ENCODE assay signal across 8 mouse cellular contexts in genomic region chr11:113748797-113749521, GRCm38 (mm10). TPM values are rescaled to one million over a fixed set of nuclear protein-coding genes. Genes with fewer than 3 reads are reported as not detected.
DNase-seq lines count a peak whose midpoint lies in the region; ATAC-seq and TF ChIP-seq lines count a peak whose summit lies in the region.

No protein-coding gene starts in this region.

- no peak for ATAC-seq in heart, postnatal 0 days (ENCODE audit: insufficient read depth, low read depth)
- no peak for ATAC-seq in limb, embryonic 11.5 days (ENCODE audit: insufficient number of reproducible peaks, low FRiP score, low TSS enrichment, low read depth)
- ATAC-seq in megakaryocyte-erythroid progenitor cell, adult 5-6 weeks (replicated peaks; ENCODE audit: low FRiP score, low TSS enrichment, poor library complexity, severe bottlenecking) = peak; percentile 18
- ATAC-seq in stomach, embryonic 16.5 days (ENCODE audit: insufficient read depth, low FRiP score) = no peak

- H3K27ac ChIP-seq in embryonic facial prominence, embryonic 10.5 days (replicated peaks) = peak overlapping the region; percentile 95
- H3K27ac ChIP-seq in heart, postnatal 0 days (ENCODE audit: low read depth) = peak overlapping the region; percentile 92
- H3K27ac ChIP-seq in limb, embryonic 11.5 days (replicated peaks; ENCODE audit: low read depth, low read length) = peak overlapping the region; percentile 95
- peak overlapping the region; percentile 97 for H3K27ac ChIP-seq in stomach, embryonic 16.5 days (ENCODE audit: low read length)

- H3K27me3 ChIP-seq in embryonic facial prominence, embryonic 10.5 days (replicated peaks; ENCODE audit: low read depth, poor library complexity, severe bottlenecking) = 0 out of 2 replicates have a peak, but pooled peaks cover 4% of the 10 kb centered on the region
- H3K27me3 ChIP-seq in heart, postnatal 0 days (ENCODE audit: control insufficient read depth, insufficient read depth, low read length) = no peaks in the 10 kb centered on the region
- H3K27me3 ChIP-seq in limb, embryonic 11.5 days (ENCODE audit: control insufficient read depth, insufficient read depth, low read length) = no peaks in the 10 kb centered on the region
- no peaks in the 10 kb centered on the region for H3K27me3 ChIP-seq in stomach, embryonic 16.5 days (ENCODE audit: control insufficient read depth, insufficient read depth, low read length)

- no peak for TF ChIP-seq EP300 in heart, postnatal 0 days (IDR thresholded peaks at IDR 0.05; ENCODE audit: low read depth)

- peak overlapping the region; percentile 81 for H3K4me3 ChIP-seq in embryonic facial prominence, embryonic 10.5 days
- peak overlapping the region; percentile 80 for H3K4me3 ChIP-seq in heart, postnatal 0 days (ENCODE audit: low read depth, low read length)
- peak overlapping the region; percentile 89 for H3K4me3 ChIP-seq in limb, embryonic 11.5 days (ENCODE audit: low read depth, low read length)
- H3K4me3 ChIP-seq in stomach, embryonic 16.5 days (replicated peaks; ENCODE audit: low read length) = peak overlapping the region; percentile 78

- 8% methylated on average over 21 of the region's 21 CpGs for WGBS in embryonic facial prominence, embryonic 10.5 days
- WGBS in heart, postnatal 0 days = 24% methylated on average over 21 of the region's 21 CpGs
- WGBS in limb, embryonic 11.5 days = 7% methylated on average over 21 of the region's 21 CpGs
- WGBS in stomach, embryonic 16.5 days = 11% methylated on average over 21 of the region's 21 CpGs

- intact Hi-C loops in heart, postnatal 25 days (cut with DNase I) = loop anchor here (1.0 kb wide), 1 partner anchor 12 kb away; no protein-coding TSS in a partner anchor

- DNase-seq in heart, adult 11 months = peak; percentile 97
- no peak for DNase-seq in heart, postnatal 25 days (ENCODE audit: low spot score)
- peak; percentile 79 for DNase-seq in embryonic facial prominence, embryonic 10.5 days (ENCODE audit: low spot score)
- peak; percentile 25 for DNase-seq in heart, postnatal 0 days (ENCODE audit: low spot score)
- DNase-seq in limb, embryonic 11.5 days (ENCODE audit: low spot score) = peak; percentile 56
- no peak for DNase-seq in cerebellum, adult 11 months

- H3K4me2 ChIP-seq in heart, postnatal 0 days (ENCODE audit: low read depth, low read length) = peak overlapping the region; percentile 92
- H3K4me2 ChIP-seq in limb, embryonic 11.5 days (ENCODE audit: low read depth, severe bottlenecking) = peak overlapping the region; percentile 98
- H3K4me2 ChIP-seq in stomach, embryonic 16.5 days (ENCODE audit: low read depth, low read length) = peak overlapping the region; percentile 90

- peaks cover 53% of the 10 kb centered on the region for H3K4me1 ChIP-seq in embryonic facial prominence, embryonic 10.5 days
- peaks cover 33% of the 10 kb centered on the region for H3K4me1 ChIP-seq in heart, postnatal 0 days (ENCODE audit: control insufficient read depth, insufficient read depth)
- peaks cover 24% of the 10 kb centered on the region for H3K4me1 ChIP-seq in limb, embryonic 11.5 days (ENCODE audit: control insufficient read depth, insufficient read depth, low read length)
- H3K4me1 ChIP-seq in stomach, embryonic 16.5 days (ENCODE audit: control insufficient read depth, insufficient read depth, low read length) = peaks cover 38% of the 10 kb centered on the region

- peaks cover 48% of the 10 kb centered on the region for H3K36me3 ChIP-seq in embryonic facial prominence, embryonic 10.5 days (replicated peaks)
- peaks cover 6% of the 10 kb centered on the region; the same call in 1 of the 2 replicates for H3K36me3 ChIP-seq in heart, postnatal 0 days (replicated peaks; ENCODE audit: control insufficient read depth, insufficient read depth, low read length)
- peaks cover 5% of the 10 kb centered on the region; the same call in 1 of the 2 replicates for H3K36me3 ChIP-seq in limb, embryonic 11.5 days (ENCODE audit: control insufficient read depth, insufficient read depth, low read length)
- H3K36me3 ChIP-seq in stomach, embryonic 16.5 days (ENCODE audit: control insufficient read depth, insufficient read depth, low read length) = 0 out of 2 replicates have a peak, but pooled peaks cover 8% of the 10 kb centered on the region

- peak overlapping the region; percentile 79 for H3K9ac ChIP-seq in heart, postnatal 0 days (replicated peaks; ENCODE audit: low read depth, low read length)
- peak overlapping the region; percentile 83 for H3K9ac ChIP-seq in limb, embryonic 11.5 days (ENCODE audit: low read length)
- peak overlapping the region; percentile 90 for H3K9ac ChIP-seq in stomach, embryonic 16.5 days (ENCODE audit: low read length)

- no peak for TF ChIP-seq CTCF in heart, postnatal 0 days (IDR thresholded peaks at IDR 0.05; ENCODE audit: low read depth)

- H3K9me3 ChIP-seq in embryonic facial prominence, embryonic 10.5 days = no peaks in the 10 kb centered on the region
- H3K9me3 ChIP-seq in heart, postnatal 0 days (replicated peaks; ENCODE audit: control insufficient read depth, low read length) = no peaks in the 10 kb centered on the region
- no peaks in the 10 kb centered on the region for H3K9me3 ChIP-seq in limb, embryonic 11.5 days (ENCODE audit: control insufficient read depth, low read length)
- H3K9me3 ChIP-seq in stomach, embryonic 16.5 days (replicated peaks; ENCODE audit: control insufficient read depth, low read length) = no peaks in the 10 kb centered on the region

RNA-seq across cellular contexts. Expression of gene Cdc42ep4, which starts 2.7 kb away (rescaled TPM):
- total RNA-seq in heart, postnatal 25 days (2021) = 10 to 100 TPM; 12.5 to 17.7 TPM
- 117 TPM in 2 replicates for polyA plus RNA-seq in embryonic facial prominence, embryonic 10.5 days (2016; fragmentation: Nextera tagmentation; extraction: Ambion mirVana)
- total RNA-seq in heart, postnatal 0 days (2014; rRNA removed; ENCODE audit: low replicate concordance) = 33.5 and 39.8 TPM in 2 replicates
- polyA plus RNA-seq in heart, postnatal 0 days (2015; fragmentation: Nextera tagmentation; extraction: Ambion mirVana) = 11.8 and 12.0 TPM in 2 replicates
- 74.3 and 75.4 TPM in 2 replicates for polyA plus RNA-seq in limb, embryonic 11.5 days (2014; fragmentation: Nextera tagmentation; extraction: Ambion mirVana)
- 13.7 and 14.7 TPM in 2 replicates for total RNA-seq in megakaryocyte-erythroid progenitor cell, adult 5-6 weeks (2014; fragmentation: Nextera tagmentation)
- 10.7 and 13.7 TPM in 2 replicates for total RNA-seq in megakaryocyte-erythroid progenitor cell, adult 5-6 weeks (2017)
- polyA plus RNA-seq in stomach, embryonic 16.5 days (2015; fragmentation: Nextera tagmentation; extraction: Ambion mirVana) = 59.7 and 62.0 TPM in 2 replicates

RNA-seq across cellular contexts. Expression of gene Cpsf4l, which starts 39.1 kb away (rescaled TPM):
- total RNA-seq in heart, postnatal 25 days (2021) = not detected
- 0.34 and 0.69 TPM in 2 replicates for polyA plus RNA-seq in embryonic facial prominence, embryonic 10.5 days (2016; fragmentation: Nextera tagmentation; extraction: Ambion mirVana)
- total RNA-seq in heart, postnatal 0 days (2014; rRNA removed; ENCODE audit: low replicate concordance) = 1.3 TPM in 1 of 2 replicates, not detected in the other
- polyA plus RNA-seq in heart, postnatal 0 days (2015; fragmentation: Nextera tagmentation; extraction: Ambion mirVana) = 0.10 TPM in 1 of 2 replicates, not detected in the other
- 0.51 and 0.54 TPM in 2 replicates for polyA plus RNA-seq in limb, embryonic 11.5 days (2014; fragmentation: Nextera tagmentation; extraction: Ambion mirVana)
- total RNA-seq in megakaryocyte-erythroid progenitor cell, adult 5-6 weeks (2014; fragmentation: Nextera tagmentation) = not detected in 2 replicates
- not detected in 2 replicates for total RNA-seq in megakaryocyte-erythroid progenitor cell, adult 5-6 weeks (2017)
- 0.18 and 0.41 TPM in 2 replicates for polyA plus RNA-seq in stomach, embryonic 16.5 days (2015; fragmentation: Nextera tagmentation; extraction: Ambion mirVana)

Comparison
In these comparisons a context has a peak if more than half of its experiments do, and no peak if none do; other contexts are left out.
1. DNase-seq: peak in heart, adult 11 months (single experiment), embryonic facial prominence, embryonic 10.5 days (single experiment), heart, postnatal 0 days (single experiment) and limb, embryonic 11.5 days (single experiment); none in heart, postnatal 25 days (single experiment) and cerebellum, adult 11 months (single experiment).
2. Peak in every context shown above with its lines, with median percentiles within 50 percentile points of each other: H3K27ac ChIP-seq, H3K4me3 ChIP-seq, H3K4me2 ChIP-seq and H3K9ac ChIP-seq.